Mouse (Mus musculus) ZHBTc4 (cell line): ENCODE results near the gene 5730480H06Rik.

Experiments used
- DNase-seq: peaks from one replicate; pipeline ENCODE4 v3.0.0-alpha.2; 2011; ENCODE audit warnings: low read depth, low spot score

The 5730480H06Rik gene

DNA sequence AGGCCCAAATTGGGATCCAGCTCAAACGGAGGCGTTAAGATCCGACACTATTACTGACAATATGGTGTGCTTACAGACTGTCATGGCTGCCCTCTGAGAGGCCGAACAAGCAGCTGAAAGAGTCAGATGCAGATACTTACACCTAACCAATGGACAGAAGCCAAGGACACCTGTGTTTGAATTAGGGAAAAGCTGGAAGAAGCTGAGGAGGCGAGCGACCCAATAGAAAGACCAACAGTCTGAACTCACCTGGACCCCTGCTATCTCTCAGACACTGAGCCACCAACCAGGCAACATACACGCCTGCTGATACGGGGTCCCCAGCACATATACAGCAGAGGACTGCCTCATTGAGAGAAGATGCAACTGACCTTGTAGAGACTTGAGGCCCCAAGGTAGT is at the start of gene 5730480H06Rik:
Gene 5730480H06Rik (plus strand): TSS at position 301 of the 400 bp plus-strand sequence.
- DNase-seq, result no peak

DNA sequence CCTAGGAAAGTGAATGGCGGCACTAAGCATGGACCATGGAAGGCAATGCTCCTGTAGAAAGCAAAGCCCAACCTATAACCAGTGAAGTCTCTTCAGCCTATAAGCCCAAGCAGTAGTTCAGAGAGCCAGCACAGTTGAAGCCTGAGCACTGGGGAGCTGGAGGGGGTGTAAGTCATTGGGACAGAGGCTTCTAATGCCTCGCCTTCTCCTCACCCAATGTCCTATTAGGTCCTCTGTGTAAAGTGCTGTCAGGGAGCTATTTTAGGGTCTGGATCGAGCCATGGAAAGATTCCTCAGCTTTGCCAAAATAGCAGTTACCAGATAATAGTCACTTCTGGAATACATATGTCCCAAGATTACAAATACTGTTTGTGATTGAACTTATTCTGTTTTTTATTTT is 26.6 kb upstream of the 5730480H06Rik start:
- no peak for DNase-seq

DNA sequence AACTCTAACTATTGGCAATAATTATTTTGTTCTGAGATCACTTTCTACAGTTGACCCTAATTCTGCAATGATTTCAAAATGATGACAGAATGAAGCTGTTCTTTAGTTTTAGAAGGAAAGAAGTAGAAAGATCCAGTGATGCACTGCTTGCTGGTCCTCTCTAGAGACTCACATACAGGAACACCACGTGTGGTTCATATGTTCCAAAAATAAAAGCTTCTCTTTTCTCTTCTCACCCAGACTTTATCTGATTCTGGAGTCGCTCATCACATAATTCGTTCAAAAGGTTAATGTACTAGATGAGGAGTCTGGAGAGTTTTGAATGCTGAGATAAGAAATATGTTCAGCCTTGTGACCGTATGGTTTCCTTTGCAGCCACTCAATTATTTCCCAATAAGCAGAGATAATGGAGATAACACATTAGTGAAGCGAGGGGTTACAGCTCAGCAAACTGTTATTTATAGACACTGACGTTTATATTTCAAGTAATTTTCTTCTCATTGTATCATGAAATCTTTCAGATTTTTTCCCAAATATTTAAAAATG is 12.6 kb upstream of the 5730480H06Rik start:
- DNase-seq, result no peak

DNA sequence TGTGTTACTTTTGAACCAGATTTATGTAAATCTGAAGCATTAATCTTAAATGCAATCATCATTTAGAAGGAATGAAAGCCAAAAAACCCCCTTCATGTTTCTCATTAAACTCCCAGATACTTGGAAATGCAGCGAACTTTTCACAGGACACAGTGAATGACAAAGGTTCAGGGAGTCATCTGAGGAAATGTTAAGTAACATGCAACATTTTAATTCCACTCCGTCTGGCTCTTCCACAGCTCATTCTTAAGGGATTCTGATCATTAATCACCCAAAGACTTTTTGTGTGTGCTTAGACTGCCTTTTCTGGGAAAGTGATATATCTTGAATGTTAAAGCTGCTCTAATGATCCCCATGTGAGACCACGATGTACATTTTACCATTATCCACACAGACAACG is 7.2 kb upstream of the 5730480H06Rik start:
- no peak for DNase-seq

- peak; percentile 53 for DNase-seq
These were observed 1.5 kb upstream of the 5730480H06Rik start for GRCm38 (mm10) chr5:48326221-48326620.

- no peak for DNase-seq
These were observed 2.0 kb downstream of the 5730480H06Rik start for GRCm38 (mm10) chr5:48329751-48330150.

- no peak for DNase-seq
These were observed 3.1 kb downstream of the 5730480H06Rik start for GRCm38 (mm10) chr5:48330817-48331216.

- peak; percentile 23 for DNase-seq
These were observed 3.7 kb downstream of the 5730480H06Rik start for GRCm38 (mm10) chr5:48331441-48331840.

- no peak for DNase-seq
These were observed 5.7 kb downstream of the 5730480H06Rik start for GRCm38 (mm10) chr5:48333407-48333806.

DNA sequence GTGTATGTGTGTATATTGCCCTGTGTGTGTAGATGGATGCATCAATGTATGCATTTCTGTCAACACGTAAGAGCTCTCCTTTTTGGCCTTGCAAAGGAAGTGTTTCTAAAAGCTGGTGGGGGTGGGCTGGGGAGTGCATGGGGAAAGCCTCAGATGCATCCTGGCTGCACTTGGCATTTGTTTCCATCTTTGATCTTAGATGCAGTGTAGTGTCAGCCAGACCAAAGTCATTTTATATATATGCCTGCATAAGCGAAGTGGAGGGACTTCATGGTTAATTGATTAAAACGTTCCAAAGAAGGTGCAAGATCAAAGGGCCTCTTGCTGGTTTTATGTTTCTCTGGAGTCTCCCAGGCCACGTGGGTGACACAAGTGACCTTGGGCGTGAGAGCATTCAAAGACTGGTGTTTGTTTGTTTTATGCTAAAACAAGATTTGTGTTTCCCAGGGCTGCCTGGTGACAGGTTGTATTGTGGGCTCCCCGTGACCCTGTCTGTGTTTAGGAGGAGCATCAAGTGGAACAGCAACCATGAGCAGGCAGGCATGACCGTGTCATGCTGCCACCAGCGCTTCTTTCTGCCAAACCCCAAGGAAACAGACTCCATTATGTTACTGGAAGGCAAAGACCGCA is 6.2 kb downstream of the 5730480H06Rik start:
- peak; percentile 47 for DNase-seq

- no peak for DNase-seq
These were observed 13.2 kb downstream of the 5730480H06Rik start for GRCm38 (mm10) chr5:48340808-48341433.

- DNase-seq, result peak; percentile 39
These were observed 17.6 kb downstream of the 5730480H06Rik start for GRCm38 (mm10) chr5:48345095-48345982.

DNA sequence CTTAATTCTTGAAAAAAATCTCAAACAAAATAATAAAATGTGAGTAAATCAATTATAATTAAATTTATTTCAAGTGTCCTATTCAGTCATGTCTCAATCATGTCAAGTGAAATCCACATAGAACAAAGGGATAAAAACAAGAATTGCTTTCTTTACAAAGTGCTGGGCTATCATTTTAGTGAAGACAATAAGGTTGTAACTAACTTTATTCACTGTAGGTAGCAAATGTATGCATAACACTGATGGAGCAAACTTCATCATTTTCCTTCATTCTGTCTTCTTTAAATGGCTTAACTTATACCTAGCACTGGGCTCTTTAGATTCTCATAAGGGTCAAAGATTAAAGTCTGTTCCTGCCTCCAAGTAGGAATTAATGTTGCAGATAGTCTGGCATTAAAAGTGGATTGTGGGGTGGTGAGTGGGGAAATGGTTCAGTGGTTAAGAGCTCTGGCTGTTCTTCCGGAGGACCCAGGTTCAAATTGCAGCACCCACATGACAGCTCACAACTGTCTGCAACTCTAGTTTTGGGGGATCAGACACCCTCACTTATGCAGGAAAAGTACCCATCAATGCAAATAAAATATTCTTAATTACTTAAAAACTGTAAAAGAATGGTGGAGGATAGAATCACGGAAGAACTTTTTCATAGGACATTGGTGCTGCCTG is 18.4 kb downstream of the 5730480H06Rik start:
- DNase-seq, result no peak

- no peak for DNase-seq
These were observed 21.6 kb downstream of the 5730480H06Rik start for GRCm38 (mm10) chr5:48349309-48349708.

DNA sequence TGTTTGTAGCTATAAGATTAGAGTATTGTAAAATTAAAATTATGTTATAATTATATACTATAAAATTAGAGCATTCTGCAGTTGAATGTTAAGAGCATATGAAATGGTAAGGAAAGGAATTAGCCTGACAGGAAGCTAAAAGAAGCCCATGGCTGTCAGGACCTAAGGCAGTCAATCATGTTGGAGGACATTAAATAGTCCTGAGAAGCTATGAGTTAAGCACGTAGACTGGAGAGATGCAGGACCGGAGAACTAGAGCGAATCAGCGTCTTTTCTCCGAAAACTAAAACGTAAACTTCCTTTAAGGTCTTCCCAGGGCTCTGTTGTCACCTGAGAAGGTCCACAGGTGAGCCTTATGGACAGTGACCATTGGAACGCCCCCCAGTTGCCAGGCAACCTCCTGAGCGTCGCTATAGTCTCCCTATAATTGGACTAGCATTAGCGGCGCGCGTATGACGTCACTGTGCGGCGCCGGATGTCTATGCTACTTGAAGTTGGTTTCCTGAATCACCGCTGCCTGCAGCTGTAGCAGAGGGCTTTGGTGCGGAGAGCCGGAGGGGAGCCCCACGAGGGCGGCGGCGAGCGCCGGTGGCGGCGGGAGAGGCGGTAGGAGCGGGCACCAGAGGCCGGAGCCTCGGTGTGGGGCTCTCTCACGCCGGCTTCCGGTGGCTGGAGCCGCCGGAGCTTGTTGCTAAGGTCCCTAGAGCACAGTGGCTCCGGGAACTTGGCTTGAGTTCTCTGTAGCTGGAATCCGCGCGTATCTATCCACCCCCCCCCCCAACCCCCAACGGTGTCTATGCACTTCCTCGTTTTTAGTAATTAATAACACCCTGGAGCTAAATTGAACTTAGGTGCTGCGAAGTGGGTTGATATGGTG is 44.4 kb downstream of the 5730480H06Rik start:
- DNase-seq, result peak; percentile 97

- DNase-seq, result no peak
These were observed 74.7 kb downstream of the 5730480H06Rik start for GRCm38 (mm10) chr5:48402497-48402896.

DNA sequence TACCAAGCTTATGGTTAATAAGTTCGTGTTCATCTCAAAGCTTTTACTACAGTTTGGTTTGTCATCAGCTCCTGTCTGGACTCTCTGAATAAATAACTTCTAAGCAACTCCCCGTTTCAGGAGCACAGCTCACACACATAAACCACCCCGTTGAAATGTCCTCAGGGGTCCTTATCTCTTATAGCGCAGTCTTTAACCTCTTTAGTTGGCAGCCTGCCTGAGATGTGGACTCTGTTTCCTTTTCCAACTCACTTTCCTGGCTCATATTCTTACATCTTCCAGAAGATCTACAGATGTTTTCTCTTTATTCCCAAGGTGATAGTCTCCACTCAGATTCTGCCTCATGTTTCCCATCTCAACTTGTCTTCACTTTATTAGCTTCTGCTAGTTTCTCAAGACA is 80.5 kb downstream of the 5730480H06Rik start:
- DNase-seq, result no peak

GRCm38 (mm10) chr5:48410348-48410747 is 82.6 kb downstream of the 5730480H06Rik start:
- no peak for DNase-seq

DNA sequence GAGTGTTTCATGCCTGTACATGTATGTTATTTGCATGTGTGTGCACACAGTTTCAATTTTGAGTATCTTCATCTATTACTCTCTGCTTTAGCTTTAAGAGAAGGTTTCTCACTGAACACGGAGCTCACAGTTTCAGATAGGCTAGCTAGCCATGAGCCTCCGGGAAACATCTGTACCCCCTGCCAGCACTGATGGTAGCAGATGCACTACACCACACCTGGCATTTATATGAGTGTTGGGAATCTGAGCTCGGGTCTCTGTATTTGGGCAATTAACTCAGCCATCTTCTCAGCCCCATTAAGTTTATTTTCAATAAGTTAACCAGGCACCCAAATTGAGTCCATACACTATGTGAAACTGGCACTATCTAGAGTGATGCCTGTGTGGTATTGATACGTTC is 83.7 kb downstream of the 5730480H06Rik start:
- DNase-seq, result no peak

- no peak for DNase-seq
These were observed 84.5 kb downstream of the 5730480H06Rik start for GRCm38 (mm10) chr5:48412261-48412660.

GRCm38 (mm10) chr5:48419741-48420140 is 92.0 kb downstream of the 5730480H06Rik start:
- DNase-seq, result no peak
